Mouse (Mus musculus) liver, adult 2 months (tissue): ENCODE results near the gene Pea15a. TPM values are rescaled to one million over a fixed set of nuclear protein-coding genes. Genes with fewer than 3 reads are reported as not detected.

Source experiments
- DNase-seq: peaks from one replicate; pipeline ENCODE4 v3.0.0-alpha.2; 2011; ENCODE audit warnings: low read depth, low spot score; ENCODE audit errors: extremely low read depth
- H3K27ac ChIP-seq: fragments of 200-500 bp; replicated peaks from 2 replicates; pipeline ENCODE4 v1.5.1; 2012; ENCODE audit warnings: low read depth, mild to moderate bottlenecking, control low read depth, inconsistent platforms, low read length; ENCODE audit not compliant: insufficient read depth
- H3K27me3 ChIP-seq: fragments of 200-500 bp; 2 replicates; pipeline ENCODE4 v1.6.1; 2012; ENCODE audit warnings: mild to moderate bottlenecking, moderate library complexity, low read length, inconsistent platforms; ENCODE audit not compliant: control insufficient read depth, insufficient read depth
- H3K36me3 ChIP-seq: fragments of 200-500 bp; 2 replicates; pipeline ENCODE4 v1.6.1; 2012; ENCODE audit warnings: low read length, inconsistent platforms; ENCODE audit not compliant: control insufficient read depth, insufficient read depth
- H3K4me1 ChIP-seq: fragments of 200-500 bp; 2 replicates; pipeline ENCODE4 v1.6.1; 2011; ENCODE audit warnings: low read length; ENCODE audit not compliant: control insufficient read depth, insufficient read depth
- H3K4me3 ChIP-seq: fragments of 200-500 bp; 2 replicates; pipeline ENCODE4 v1.5.1; 2011; ENCODE audit warnings: low read depth, mild to moderate bottlenecking, control low read depth, low read length, moderate library complexity; ENCODE audit not compliant: insufficient read depth
- H3K79me2 ChIP-seq: fragments of 200-500 bp; 2 replicates; pipeline ENCODE4 v1.6.1; 2012; ENCODE audit warnings: inconsistent platforms, mild to moderate bottlenecking, low read length, moderate library complexity; ENCODE audit not compliant: control insufficient read depth, insufficient read depth
- H3K9ac ChIP-seq: fragments of 200-500 bp; 2 replicates; pipeline ENCODE4 v1.6.1; 2012; ENCODE audit warnings: low read depth, mild to moderate bottlenecking, control low read depth, inconsistent platforms, low read length
- CTCF ChIP-seq: fragments of 200-500 bp; IDR thresholded peaks from 2 replicates; pipeline ENCODE4 v1.5.1; 2011; ENCODE audit warnings: low read depth, low read length, control low read depth
- POLR2A ChIP-seq: fragments of 200-500 bp; IDR thresholded peaks from 2 replicates; pipeline ENCODE4 v1.6.1; 2011; ENCODE audit warnings: low read length, control low read depth; ENCODE audit not compliant: insufficient read depth; ENCODE audit errors: extremely low read depth
- WGBS: fragments of 180-500 bp; shearing (Covaris S2); methylation state at CpG from one replicate; pipeline ENCODE4 v1.1.7; 2018; 5-methylcytosine and 5-hydroxymethylcytosine counted together
- polyA plus RNA-seq: library from polyadenylated mRNA; depleted of rRNA; stranded (reverse); fragments of >200 nt; gene quantifications from 2 replicates; pipeline ENCODE4 v1.2.3, GENCODE M21; 2012; rRNA removed
- total RNA-seq: library from RNA; depleted of rRNA; stranded (reverse); fragments of >200 nt; gene quantifications from 2 replicates; pipeline ENCODE4 v1.2.3, GENCODE M21; 2014; rRNA removed

The Pea15a gene
- total and polyA plus RNA-seq, 2 experiments = 9.4 to 10.2 TPM

GRCm38 (mm10) chr1:172154536-172154935, 52.1 kb downstream of the Pea15a start:
- no peak overlapping the region for H3K27ac ChIP-seq
- TF ChIP-seq POLR2A = no peak
- TF ChIP-seq CTCF = no peak
- H3K9ac ChIP-seq = no peak overlapping the region
- H3K4me1 ChIP-seq = peaks cover 19% of the 10 kb centered on the region
- no peak overlapping the region for H3K4me3 ChIP-seq
- 86% methylated on average over 3 of the region's 3 CpGs for WGBS
- H3K79me2 ChIP-seq = peaks cover 31% of the 10 kb centered on the region; the same call in 1 of the 2 replicates
- DNase-seq = no peak
- peaks cover 49% of the 10 kb centered on the region for H3K36me3 ChIP-seq
- no peaks in the 10 kb centered on the region for H3K27me3 ChIP-seq

GRCm38 (mm10) chr1:172148955-172149815, 57.4 kb downstream of the Pea15a start:
- no peak for TF ChIP-seq CTCF
- TF ChIP-seq POLR2A = no peak
- H3K4me1 ChIP-seq = peaks cover 12% of the 10 kb centered on the region
- no peaks in the 10 kb centered on the region for H3K27me3 ChIP-seq
- H3K9ac ChIP-seq = peak overlapping the region; percentile 97
- H3K4me3 ChIP-seq = peak overlapping the region; percentile 93
- peaks cover 26% of the 10 kb centered on the region; the same call in 1 of the 2 replicates for H3K79me2 ChIP-seq
- DNase-seq = peak; percentile 49
- H3K36me3 ChIP-seq = peaks cover 27% of the 10 kb centered on the region
- 6% methylated on average over 19 of the region's 19 CpGs for WGBS
- H3K27ac ChIP-seq = peak overlapping the region; percentile 97

GRCm38 (mm10) chr1:172148279-172148954, 58.2 kb downstream of the Pea15a start:
- TF ChIP-seq POLR2A = no peak
- TF ChIP-seq CTCF = no peak
- H3K79me2 ChIP-seq = peaks cover 22% of the 10 kb centered on the region; the same call in 1 of the 2 replicates
- H3K9ac ChIP-seq = peak overlapping the region; percentile 97
- peak; percentile 65 for DNase-seq
- under 1% methylated on average over 37 of the region's 40 CpGs for WGBS
- no peaks in the 10 kb centered on the region for H3K27me3 ChIP-seq
- H3K36me3 ChIP-seq = peaks cover 20% of the 10 kb centered on the region
- peak overlapping the region; percentile 97 for H3K27ac ChIP-seq
- H3K4me3 ChIP-seq = peak overlapping the region; percentile 93
- H3K4me1 ChIP-seq = peaks cover 12% of the 10 kb centered on the region

GRCm38 (mm10) chr1:172147835-172148278, 58.7 kb downstream of the Pea15a start, which contains the start of gene Dcaf8:
TSS of gene Dcaf8 (plus strand) at chr1:172148084.
- Histone ChIP-seq H3K27ac (peak within 1 kb of the TSS; percentile 97), H3K27me3 (no peaks in the 10 kb centered on the region), H3K79me2 (peaks cover 19% of the 10 kb centered on the region; the same call in 1 of the 2 replicates), H3K4me3 (peak within 1 kb of the TSS; percentile 93), H3K36me3 (peaks cover 16% of the 10 kb centered on the region), H3K9ac (peak within 1 kb of the TSS; percentile 97), H3K4me1 (peaks cover 12% of the 10 kb centered on the region)
- WGBS = under 1% methylated on average over 39 of the region's 42 CpGs
- peak; percentile 82 for DNase-seq
- TF ChIP-seq POLR2A (peak; percentile 91), CTCF (no peak)

Other genes with a start within 250 kb of the Pea15a start
- 0.20 and 0.28 TPM in 2 replicates for gene Vangl2, start 178.4 kb downstream of the Pea15a start, total RNA-seq
- gene Vangl2, start 178.4 kb downstream of the Pea15a start, polyA plus RNA-seq = 0.49 and 0.55 TPM in 2 replicates
- not detected in 2 replicates for gene Nhlh1, start 149.2 kb downstream of the Pea15a start, total RNA-seq
- not detected in 2 replicates for gene Nhlh1, start 149.2 kb downstream of the Pea15a start, polyA plus RNA-seq
- gene Copa, start 124.3 kb downstream of the Pea15a start, total RNA-seq = 108 and 125 TPM in 2 replicates
- 25.7 and 31.7 TPM in 2 replicates for gene Copa, start 124.3 kb downstream of the Pea15a start, polyA plus RNA-seq
- gene Ncstn, start 124.0 kb downstream of the Pea15a start, total RNA-seq = 28.9 and 38.8 TPM in 2 replicates
- 35.7 and 50.1 TPM in 2 replicates for gene Ncstn, start 124.0 kb downstream of the Pea15a start, polyA plus RNA-seq
- gene Pex19, start 80.0 kb downstream of the Pea15a start, total RNA-seq = 87.3 and 92.5 TPM in 2 replicates
- gene Pex19, start 80.0 kb downstream of the Pea15a start, polyA plus RNA-seq = 99.3 and 113 TPM in 2 replicates
- 92.7 and 95.6 TPM in 2 replicates for gene Dcaf8, start 58.7 kb downstream of the Pea15a start, total RNA-seq
- gene Dcaf8, start 58.7 kb downstream of the Pea15a start, polyA plus RNA-seq = 48.5 and 54.1 TPM in 2 replicates
- 0.07 and 0.74 TPM in 2 replicates for gene Casq1, start 13.1 kb upstream of the Pea15a start, total RNA-seq
- 0.16 and 0.21 TPM in 2 replicates for gene Casq1, start 13.1 kb upstream of the Pea15a start, polyA plus RNA-seq
- gene Atp1a4, start 51.6 kb upstream of the Pea15a start, total RNA-seq = 0.07 and 0.09 TPM in 2 replicates
- 0.02 TPM in 1 of 2 replicates, not detected in the other for gene Atp1a4, start 51.6 kb upstream of the Pea15a start, polyA plus RNA-seq
- gene Igsf8, start 54.8 kb upstream of the Pea15a start, total RNA-seq = 3.6 and 9.7 TPM in 2 replicates
- gene Igsf8, start 54.8 kb upstream of the Pea15a start, polyA plus RNA-seq = 15.3 and 26.3 TPM in 2 replicates
- gene Atp1a2, start 91.3 kb upstream of the Pea15a start, total RNA-seq = 0.92 and 0.94 TPM in 2 replicates
- gene Atp1a2, start 91.3 kb upstream of the Pea15a start, polyA plus RNA-seq = 0.37 and 0.59 TPM in 2 replicates
- 0.09 and 0.20 TPM in 2 replicates for gene Kcnj9, start 122.5 kb upstream of the Pea15a start, total RNA-seq
- gene Kcnj9, start 122.5 kb upstream of the Pea15a start, polyA plus RNA-seq = 0.02 and 0.09 TPM in 2 replicates
- gene Kcnj10, start 134.4 kb upstream of the Pea15a start, total RNA-seq = 0.37 and 0.47 TPM in 2 replicates
- gene Kcnj10, start 134.4 kb upstream of the Pea15a start, polyA plus RNA-seq = 0.34 and 0.39 TPM in 2 replicates
- gene Pigm, start 169.7 kb upstream of the Pea15a start, total RNA-seq = 3.6 and 3.7 TPM in 2 replicates
- 2.9 and 4.4 TPM in 2 replicates for gene Pigm, start 169.7 kb upstream of the Pea15a start, polyA plus RNA-seq